Mouse (Mus musculus): ENCODE measurements at regions not wholly inside any gene's neighbourhood (a gene's known extent, or its start where the extent isn't known, plus 50 kb on each side); places are given as distances from the start of the nearest gene placed in this dataset.
"Not testable (repeated sequence)": the region's sequence is repeated elsewhere in the genome, so short reads cannot be mapped to it uniquely, and the experiment has no call there.

GRCm38 (mm10) chr10:3192291-3192690 is 75.3 kb downstream of the H60c start:
- Histone ChIP-seq H3K27me3 (ENCODE audit: control insufficient read depth, insufficient read depth, low read length) (no peaks in the 10 kb centered on the region), H3K4me1 (replicated peaks; ENCODE audit: control insufficient read depth, insufficient read depth, low read length) (no peaks in the 10 kb centered on the region), H3K9me3 (ENCODE audit: control insufficient read depth, low read length) (peaks cover 2% of the 10 kb centered on the region; the same call in 1 of the 2 replicates), H3K36me3 (ENCODE audit: control insufficient read depth, insufficient read depth, low read length) (no peaks in the 10 kb centered on the region), H3K4me2 (replicated peaks; ENCODE audit: low read depth, low read length) (no peak overlapping the region), H3K9ac (ENCODE audit: low read depth, low read length) (no peak overlapping the region), H3K4me3 (ENCODE audit: low read depth, low read length) (no peak overlapping the region), H3K27ac (ENCODE audit: low read depth, low read length) (no peak overlapping the region)
- ATAC-seq (ENCODE audit: low FRiP score) (no peak), DNase-seq (ENCODE audit: low spot score) (no peak)
- WGBS, result 64% methylated on average over 3 of the region's 3 CpGs

GRCm38 (mm10) chr10:3188361-3188760 is 79.2 kb downstream of the H60c start:
- Histone ChIP-seq H3K4me3 (ENCODE audit: low read depth, low read length) (no peak overlapping the region), H3K4me2 (replicated peaks; ENCODE audit: low read depth, low read length) (no peak overlapping the region), H3K9ac (ENCODE audit: low read depth, low read length) (no peak overlapping the region), H3K27ac (ENCODE audit: low read depth, low read length) (no peak overlapping the region), H3K27me3 (ENCODE audit: control insufficient read depth, insufficient read depth, low read length) (no peaks in the 10 kb centered on the region), H3K9me3 (ENCODE audit: control insufficient read depth, low read length) (no peaks in the 10 kb centered on the region), H3K36me3 (ENCODE audit: control insufficient read depth, insufficient read depth, low read length) (no peaks in the 10 kb centered on the region), H3K4me1 (replicated peaks; ENCODE audit: control insufficient read depth, insufficient read depth, low read length) (no peaks in the 10 kb centered on the region)
- 81% methylated on average over 4 of the region's 4 CpGs for WGBS
- ATAC-seq (ENCODE audit: low FRiP score) (no peak), DNase-seq (ENCODE audit: low spot score) (no peak)

- Histone ChIP-seq H3K4me1 (replicated peaks; ENCODE audit: control insufficient read depth, insufficient read depth, low read length) (no peaks in the 10 kb centered on the region), H3K36me3 (ENCODE audit: control insufficient read depth, insufficient read depth, low read length) (no peaks in the 10 kb centered on the region), H3K9ac (ENCODE audit: low read depth, low read length) (no peak overlapping the region), H3K4me3 (ENCODE audit: low read depth, low read length) (no peak overlapping the region), H3K27me3 (ENCODE audit: control insufficient read depth, insufficient read depth, low read length) (no peaks in the 10 kb centered on the region), H3K27ac (ENCODE audit: low read depth, low read length) (no peak overlapping the region), H3K9me3 (ENCODE audit: control insufficient read depth, low read length) (no peaks in the 10 kb centered on the region), H3K4me2 (replicated peaks; ENCODE audit: low read depth, low read length) (no peak overlapping the region)
- DNase-seq (ENCODE audit: low spot score) (no peak), ATAC-seq (ENCODE audit: low FRiP score) (no peak)
Observed at GRCm38 (mm10) chr10:3180103-3180502, 87.5 kb downstream of the H60c start.

GRCm38 (mm10) chr10:3173601-3174000 is 94.0 kb downstream of the H60c start:
- DNase-seq (ENCODE audit: low spot score) (no peak), ATAC-seq (ENCODE audit: low FRiP score) (no peak)
- H3K9me3 ChIP-seq (ENCODE audit: control insufficient read depth, low read length), result no peaks in the 10 kb centered on the region
- no peak overlapping the region for H3K27ac ChIP-seq (ENCODE audit: low read depth, low read length)
- no peaks in the 10 kb centered on the region for H3K27me3 ChIP-seq (ENCODE audit: control insufficient read depth, insufficient read depth, low read length)
- no peak overlapping the region for H3K4me2 ChIP-seq (replicated peaks; ENCODE audit: low read depth, low read length)
- H3K9ac ChIP-seq (ENCODE audit: low read depth, low read length), result no peak overlapping the region
- H3K4me1 ChIP-seq (replicated peaks; ENCODE audit: control insufficient read depth, insufficient read depth, low read length), result no peaks in the 10 kb centered on the region
- no peak overlapping the region for H3K4me3 ChIP-seq (ENCODE audit: low read depth, low read length)
- H3K36me3 ChIP-seq (ENCODE audit: control insufficient read depth, insufficient read depth, low read length), result no peaks in the 10 kb centered on the region

- H3K9me3 ChIP-seq (ENCODE audit: control insufficient read depth, low read length); H3K36me3 ChIP-seq (ENCODE audit: control insufficient read depth, insufficient read depth, low read length); H3K4me3 ChIP-seq (ENCODE audit: low read depth, low read length); H3K4me1 ChIP-seq (replicated peaks; ENCODE audit: control insufficient read depth, insufficient read depth, low read length); H3K9ac ChIP-seq (ENCODE audit: low read depth, low read length); H3K27ac ChIP-seq (ENCODE audit: low read depth, low read length); DNase-seq (ENCODE audit: low spot score); H3K4me2 ChIP-seq (replicated peaks; ENCODE audit: low read depth, low read length); H3K27me3 ChIP-seq (ENCODE audit: control insufficient read depth, insufficient read depth, low read length); ATAC-seq (ENCODE audit: low FRiP score): not testable (repeated sequence)
- WGBS, result 59% methylated on average over 4 of the region's 4 CpGs
Observed at GRCm38 (mm10) chr10:3172927-3173326, 94.6 kb downstream of the H60c start.

GRCm38 (mm10) chr10:3172257-3172656 is 95.3 kb downstream of the H60c start:
- Histone ChIP-seq H3K4me3 (ENCODE audit: low read depth, low read length) (no peak overlapping the region), H3K9ac (ENCODE audit: low read depth, low read length) (no peak overlapping the region), H3K4me1 (replicated peaks; ENCODE audit: control insufficient read depth, insufficient read depth, low read length) (no peaks in the 10 kb centered on the region), H3K27me3 (ENCODE audit: control insufficient read depth, insufficient read depth, low read length) (no peaks in the 10 kb centered on the region), H3K9me3 (ENCODE audit: control insufficient read depth, low read length) (no peaks in the 10 kb centered on the region), H3K36me3 (ENCODE audit: control insufficient read depth, insufficient read depth, low read length) (no peaks in the 10 kb centered on the region), H3K4me2 (replicated peaks; ENCODE audit: low read depth, low read length) (no peak overlapping the region), H3K27ac (ENCODE audit: low read depth, low read length) (no peak overlapping the region)
- ATAC-seq (ENCODE audit: low FRiP score) (no peak), DNase-seq (ENCODE audit: low spot score) (no peak)
- WGBS, result 89% methylated on average over 1 of the region's 1 CpGs

- WGBS, result 91% methylated on average over 5 of the region's 5 CpGs
- no peak overlapping the region for H3K4me2 ChIP-seq (replicated peaks; ENCODE audit: low read depth, low read length)
- H3K9me3 ChIP-seq (ENCODE audit: control insufficient read depth, low read length), result no peaks in the 10 kb centered on the region
- no peaks in the 10 kb centered on the region for H3K36me3 ChIP-seq (ENCODE audit: control insufficient read depth, insufficient read depth, low read length)
- H3K4me1 ChIP-seq (replicated peaks; ENCODE audit: control insufficient read depth, insufficient read depth, low read length), result no peaks in the 10 kb centered on the region
- H3K27ac ChIP-seq (ENCODE audit: low read depth, low read length), result no peak overlapping the region
- DNase-seq (ENCODE audit: low spot score) (no peak), ATAC-seq (ENCODE audit: low FRiP score) (no peak)
- no peak overlapping the region for H3K4me3 ChIP-seq (ENCODE audit: low read depth, low read length)
- H3K27me3 ChIP-seq (ENCODE audit: control insufficient read depth, insufficient read depth, low read length), result no peaks in the 10 kb centered on the region
- H3K9ac ChIP-seq (ENCODE audit: low read depth, low read length), result no peak overlapping the region
Observed at GRCm38 (mm10) chr10:3171366-3171765, 96.2 kb downstream of the H60c start.

GRCm38 (mm10) chr10:3155542-3155941 is 112.0 kb downstream of the H60c start:
- Histone ChIP-seq H3K36me3 (ENCODE audit: control insufficient read depth, insufficient read depth, low read length) (no peaks in the 10 kb centered on the region), H3K27me3 (ENCODE audit: control insufficient read depth, insufficient read depth, low read length) (no peaks in the 10 kb centered on the region), H3K4me1 (replicated peaks; ENCODE audit: control insufficient read depth, insufficient read depth, low read length) (no peaks in the 10 kb centered on the region), H3K27ac (ENCODE audit: low read depth, low read length) (no peak overlapping the region), H3K9me3 (ENCODE audit: control insufficient read depth, low read length) (peaks cover 5% of the 10 kb centered on the region), H3K4me2 (replicated peaks; ENCODE audit: low read depth, low read length) (no peak overlapping the region), H3K4me3 (ENCODE audit: low read depth, low read length) (no peak overlapping the region), H3K9ac (ENCODE audit: low read depth, low read length) (no peak overlapping the region)
- DNase-seq (ENCODE audit: low spot score) (no peak), ATAC-seq (ENCODE audit: low FRiP score) (no peak)
- 75% methylated on average over 4 of the region's 4 CpGs for WGBS

GRCm38 (mm10) chr10:3148171-3148570 is 119.4 kb downstream of the H60c start:
- H3K4me1 ChIP-seq (replicated peaks; ENCODE audit: control insufficient read depth, insufficient read depth, low read length), result no peaks in the 10 kb centered on the region
- H3K27ac ChIP-seq (ENCODE audit: low read depth, low read length), result no peak overlapping the region
- H3K36me3 ChIP-seq (ENCODE audit: control insufficient read depth, insufficient read depth, low read length), result no peaks in the 10 kb centered on the region
- DNase-seq (ENCODE audit: low spot score) (no peak), ATAC-seq (ENCODE audit: low FRiP score) (no peak)
- H3K4me3 ChIP-seq (ENCODE audit: low read depth, low read length), result no peak overlapping the region
- WGBS, result 92% methylated on average over 4 of the region's 4 CpGs
- no peaks in the 10 kb centered on the region for H3K27me3 ChIP-seq (ENCODE audit: control insufficient read depth, insufficient read depth, low read length)
- no peaks in the 10 kb centered on the region; the same call in none of the 2 replicates for H3K9me3 ChIP-seq (ENCODE audit: control insufficient read depth, low read length)
- H3K9ac ChIP-seq (ENCODE audit: low read depth, low read length), result no peak overlapping the region
- H3K4me2 ChIP-seq (replicated peaks; ENCODE audit: low read depth, low read length), result no peak overlapping the region
